Mouse (Mus musculus): Measurements from ENCODE around the gene Glp2r.
A peak's percentile ranks its signal among the peaks of the same experiment; 100 is the strongest.

The Glp2r gene

DNA sequence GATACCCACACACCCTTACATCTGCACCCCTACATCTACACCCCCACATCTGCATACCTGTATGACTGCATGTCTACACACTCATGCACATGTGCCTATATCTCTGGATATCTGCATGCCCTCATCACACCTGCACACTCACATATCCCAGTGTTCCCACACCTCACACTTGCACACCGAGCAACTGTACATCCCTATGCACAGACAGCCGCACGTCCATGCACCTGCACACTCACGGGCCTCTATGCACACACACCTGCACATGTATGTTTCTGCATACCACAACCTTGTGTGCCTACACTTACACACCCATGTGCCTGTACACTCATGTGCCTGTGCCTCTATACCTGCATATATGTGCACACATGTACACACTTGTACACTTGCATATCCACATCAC is 107.5 kb downstream of the Glp2r start:
- no peak for DNase-seq (ENCODE audit: low read depth, low spot score)

DNA sequence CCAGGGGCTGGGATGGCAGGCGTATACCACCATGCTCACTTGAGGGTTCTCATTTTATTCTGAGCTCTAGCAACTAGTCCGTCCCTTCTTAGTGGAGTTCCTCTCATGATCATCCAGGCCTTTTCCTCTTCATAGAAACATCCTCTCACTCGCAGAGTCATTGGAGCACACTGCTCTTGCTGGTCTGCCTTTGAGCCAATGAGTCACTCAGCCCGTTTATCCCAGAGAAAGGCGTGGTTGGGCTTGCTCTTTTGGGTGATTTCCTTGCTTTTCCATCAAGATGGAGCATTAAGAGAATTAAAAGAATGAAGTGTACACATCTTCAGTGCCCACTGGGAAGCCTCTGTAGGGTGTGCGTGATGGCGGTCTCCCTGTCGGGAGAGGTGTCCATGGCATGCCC is 109.5 kb downstream of the Glp2r start:
- peak; percentile 52 for DNase-seq (ENCODE audit: low read depth, low spot score)

DNA sequence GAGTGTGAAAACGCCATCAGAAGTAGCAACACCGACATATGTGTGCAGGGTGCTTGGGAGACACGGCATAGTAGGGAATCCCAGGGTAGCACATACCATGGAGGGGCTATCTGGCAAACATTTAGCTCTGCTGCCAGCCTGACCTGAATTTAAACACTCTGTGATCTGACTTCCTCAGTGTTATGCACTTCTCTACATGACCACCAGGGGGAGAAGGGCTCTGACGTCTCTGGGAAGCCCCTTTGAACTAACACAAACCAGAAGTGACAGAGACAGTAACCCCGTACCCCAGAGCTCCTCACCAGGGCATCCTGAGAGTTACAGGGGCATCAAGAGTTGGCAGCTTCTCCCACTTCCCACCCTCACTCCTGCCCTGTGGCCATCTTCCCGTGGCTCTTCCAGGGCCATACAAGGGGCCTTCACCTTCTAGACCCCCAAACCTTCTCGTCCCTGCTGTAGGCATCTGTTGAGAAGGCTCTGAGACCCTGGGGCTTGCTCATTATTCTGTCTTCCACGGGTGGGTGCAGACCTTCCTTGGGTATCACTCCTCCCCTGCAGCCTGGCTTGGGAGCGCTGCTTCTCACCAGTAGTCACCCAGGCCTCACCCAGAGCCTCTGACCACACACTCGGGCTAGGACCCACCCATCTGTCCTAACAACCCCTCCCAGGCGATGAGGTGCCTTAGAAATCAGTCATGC is 113.1 kb downstream of the Glp2r start:
- peak; percentile 85 for DNase-seq (ENCODE audit: low read depth, low spot score)

DNA sequence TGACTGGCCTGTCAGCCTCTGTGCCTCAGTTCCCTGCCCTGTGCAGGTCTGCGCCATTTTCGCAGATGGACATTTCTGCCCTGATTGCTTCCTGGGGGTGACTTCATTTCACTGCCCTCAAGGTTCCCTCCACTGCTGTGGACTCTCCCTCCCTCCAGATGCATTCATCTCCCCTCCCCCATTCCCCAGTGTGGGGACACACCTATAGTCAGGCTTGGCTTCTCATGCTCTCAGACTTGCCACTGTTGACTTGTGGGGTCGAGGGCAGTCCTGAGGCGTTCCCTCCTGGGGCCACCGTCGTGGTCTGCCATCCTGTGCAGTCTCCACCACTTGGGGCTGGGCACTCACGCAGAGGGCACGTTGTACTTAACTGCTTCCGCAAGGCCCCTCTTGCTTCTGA is 114.1 kb downstream of the Glp2r start:
- DNase-seq (ENCODE audit: low read depth, low spot score), result no peak

DNA sequence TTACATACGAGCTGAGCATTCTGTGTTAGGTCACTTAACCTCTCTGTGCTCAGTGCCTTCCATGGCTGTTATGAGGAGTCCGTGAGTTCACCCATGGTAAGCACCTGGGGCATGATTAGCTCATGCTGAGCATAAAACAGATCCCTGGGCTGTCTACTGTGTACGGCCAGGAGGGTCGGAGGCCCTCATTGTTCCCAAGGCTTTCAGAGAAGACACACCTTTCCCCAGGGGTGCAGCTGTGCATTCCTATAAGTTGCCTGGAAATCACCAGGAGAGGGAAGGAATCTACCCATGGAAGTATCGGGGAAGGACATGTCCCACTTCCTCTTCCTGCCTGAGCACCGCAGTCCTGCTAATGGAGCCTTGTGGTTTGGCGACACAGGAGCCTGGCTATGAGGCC is 114.6 kb downstream of the Glp2r start:
- DNase-seq (ENCODE audit: low read depth, low spot score), result no peak

DNA sequence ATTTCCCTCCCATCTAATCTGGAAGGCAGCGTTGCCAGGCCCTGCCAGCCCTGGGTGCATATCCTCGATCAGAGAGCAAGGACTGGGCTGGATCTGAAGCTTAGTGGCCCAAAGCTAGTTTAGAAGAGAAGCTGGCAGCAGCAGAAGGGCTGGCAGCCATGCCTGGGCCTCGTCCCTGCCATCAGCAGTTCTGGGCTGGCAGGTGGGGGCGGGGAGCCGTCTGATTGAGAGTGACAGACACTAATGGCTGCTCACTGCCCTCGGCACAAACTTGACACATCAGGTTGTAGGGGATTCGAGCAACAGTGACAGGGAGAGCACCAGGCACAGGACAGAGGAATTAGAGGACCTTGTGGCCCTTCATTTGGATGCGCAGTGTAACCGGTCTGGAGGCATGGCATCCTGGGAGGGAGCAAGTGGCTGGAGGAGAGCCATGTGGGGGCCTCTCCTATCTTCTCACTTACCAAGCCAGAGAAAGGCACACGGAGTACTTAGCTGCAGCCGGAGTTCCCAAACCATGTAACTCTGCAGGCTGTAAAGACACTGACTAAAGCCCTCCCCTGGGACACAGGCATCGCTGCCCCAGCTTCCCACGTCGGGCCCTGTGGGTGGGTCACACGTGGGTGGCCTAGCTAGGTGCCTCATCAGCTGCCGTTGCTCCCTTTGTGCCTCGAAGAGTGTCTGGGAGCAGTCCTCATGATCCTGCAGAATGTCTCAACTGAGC is 115.6 kb downstream of the Glp2r start:
- DNase-seq (ENCODE audit: low read depth, low spot score), result peak; percentile 87

DNA sequence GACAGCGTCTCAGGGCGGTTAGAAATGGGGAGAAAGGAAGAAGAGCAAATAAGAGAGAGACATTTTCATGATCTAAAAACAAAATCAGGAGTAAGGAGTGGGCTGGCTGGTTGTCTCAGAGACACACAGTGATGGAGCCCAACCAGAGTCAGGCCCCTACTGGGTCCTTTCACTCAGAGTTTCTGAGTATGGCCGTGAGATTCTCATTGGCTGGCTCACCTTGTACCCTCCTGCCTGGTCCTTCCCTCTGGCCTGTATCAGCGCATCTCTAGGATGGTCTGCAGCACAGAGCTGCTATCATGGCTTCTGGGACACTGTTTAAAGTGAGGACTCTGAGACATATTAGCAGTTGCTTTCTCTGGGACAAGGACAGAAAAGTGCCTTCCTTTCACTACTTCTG is 116.4 kb downstream of the Glp2r start:
- DNase-seq (ENCODE audit: low read depth, low spot score), result peak; percentile 62

DNA sequence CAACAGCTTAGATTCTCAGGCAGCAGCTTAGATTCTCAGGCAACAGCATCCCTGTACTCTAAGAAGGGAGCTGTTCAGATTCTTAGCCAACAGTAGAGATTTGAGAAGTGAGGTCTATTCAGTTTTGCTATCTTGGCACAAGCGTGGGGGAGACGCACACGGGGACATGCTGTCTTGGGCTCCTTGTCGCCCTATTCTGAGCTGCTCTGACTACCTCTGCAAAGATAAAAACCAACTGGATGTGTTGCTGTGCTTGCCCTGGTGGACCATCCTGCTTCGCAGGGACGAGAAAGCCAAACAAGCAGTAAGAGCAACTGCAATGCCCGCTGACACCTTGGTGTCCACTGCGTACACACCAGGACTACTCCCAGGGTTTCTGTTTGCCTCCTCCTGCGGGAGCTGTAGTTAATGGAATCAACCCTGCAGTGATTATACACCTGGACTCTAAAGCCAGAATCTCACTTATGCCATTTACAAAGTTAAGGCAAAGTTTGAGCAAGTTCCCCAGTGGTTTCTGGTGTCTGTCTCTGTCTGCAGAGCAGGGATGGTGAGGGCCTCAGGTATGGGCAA is 117.3 kb downstream of the Glp2r start:
- peak; percentile 40 for DNase-seq (ENCODE audit: low read depth, low spot score)

DNA sequence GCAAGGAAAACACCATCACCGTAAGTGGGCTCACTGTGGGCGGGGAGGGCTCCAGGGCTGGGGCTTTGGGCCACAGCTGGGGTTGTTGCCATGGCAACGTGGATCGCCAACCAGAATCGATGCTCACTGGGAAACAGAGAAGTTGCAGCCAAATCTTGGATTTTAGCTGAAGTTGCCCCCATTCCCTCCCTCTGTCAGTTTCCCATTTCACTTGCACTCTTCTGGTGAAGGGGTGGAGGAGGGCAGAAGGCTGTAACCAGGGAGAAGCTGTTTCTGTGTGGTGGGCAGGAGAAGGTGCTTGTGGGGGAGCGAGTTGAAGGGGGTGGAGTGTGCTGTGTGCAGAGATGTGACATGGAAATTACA is 118.1 kb downstream of the Glp2r start:
- DNase-seq (ENCODE audit: low read depth, low spot score), result peak; percentile 88

DNA sequence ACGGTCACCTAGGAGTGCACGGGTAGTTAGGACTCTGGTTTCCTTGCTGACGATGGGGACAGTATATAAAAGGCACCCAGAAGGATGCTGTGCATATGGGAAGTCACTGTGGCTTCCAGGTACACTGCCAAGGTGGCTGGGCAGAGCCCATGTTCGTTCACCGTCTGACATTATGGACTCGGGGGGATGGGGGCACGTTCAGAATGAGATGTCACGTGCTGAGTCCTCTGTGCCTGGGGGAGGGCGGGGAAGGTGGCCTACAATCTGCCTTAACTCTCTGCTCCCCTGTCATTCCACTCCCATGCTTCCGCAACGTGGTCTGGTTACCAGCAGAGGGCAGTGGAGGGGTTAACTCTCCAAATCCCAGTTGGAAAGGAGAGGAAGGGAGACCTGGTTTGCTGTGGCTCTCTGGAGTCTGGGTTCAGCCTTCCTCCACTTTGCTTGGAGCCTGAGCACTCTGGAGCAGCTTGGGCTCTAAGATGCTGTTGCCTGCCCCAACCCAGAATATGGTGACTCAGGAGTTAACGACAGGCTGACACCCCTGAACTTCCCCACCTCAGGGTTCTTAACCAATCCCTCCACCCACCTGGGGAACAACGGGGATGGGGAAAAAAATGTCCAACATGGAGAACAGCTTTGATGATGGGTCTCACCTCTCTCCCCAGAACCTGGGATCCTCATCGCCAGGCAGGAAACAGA is 118.6 kb downstream of the Glp2r start:
- peak; percentile 97 for DNase-seq (ENCODE audit: low read depth, low spot score)

DNA sequence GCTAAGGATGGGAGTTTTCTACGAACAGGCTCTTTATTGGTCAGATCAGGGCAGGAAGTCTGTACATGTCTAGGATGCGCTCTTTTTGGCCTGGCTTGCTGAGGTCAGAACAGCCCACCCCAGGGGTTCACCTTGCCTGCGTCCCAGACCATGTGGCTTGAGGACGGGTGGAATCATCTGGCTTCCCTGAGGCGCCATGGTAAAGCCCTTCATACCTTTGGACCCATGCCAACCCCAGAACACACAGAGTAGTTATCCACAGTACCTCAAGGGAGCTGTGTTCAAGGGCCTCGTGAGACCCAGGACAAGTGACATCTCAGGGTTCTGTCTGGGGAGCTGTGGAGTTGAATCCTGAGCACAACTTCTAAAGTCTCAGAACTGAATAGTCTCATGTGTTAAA is 119.2 kb downstream of the Glp2r start:
- DNase-seq (ENCODE audit: low read depth, low spot score), result no peak

DNA sequence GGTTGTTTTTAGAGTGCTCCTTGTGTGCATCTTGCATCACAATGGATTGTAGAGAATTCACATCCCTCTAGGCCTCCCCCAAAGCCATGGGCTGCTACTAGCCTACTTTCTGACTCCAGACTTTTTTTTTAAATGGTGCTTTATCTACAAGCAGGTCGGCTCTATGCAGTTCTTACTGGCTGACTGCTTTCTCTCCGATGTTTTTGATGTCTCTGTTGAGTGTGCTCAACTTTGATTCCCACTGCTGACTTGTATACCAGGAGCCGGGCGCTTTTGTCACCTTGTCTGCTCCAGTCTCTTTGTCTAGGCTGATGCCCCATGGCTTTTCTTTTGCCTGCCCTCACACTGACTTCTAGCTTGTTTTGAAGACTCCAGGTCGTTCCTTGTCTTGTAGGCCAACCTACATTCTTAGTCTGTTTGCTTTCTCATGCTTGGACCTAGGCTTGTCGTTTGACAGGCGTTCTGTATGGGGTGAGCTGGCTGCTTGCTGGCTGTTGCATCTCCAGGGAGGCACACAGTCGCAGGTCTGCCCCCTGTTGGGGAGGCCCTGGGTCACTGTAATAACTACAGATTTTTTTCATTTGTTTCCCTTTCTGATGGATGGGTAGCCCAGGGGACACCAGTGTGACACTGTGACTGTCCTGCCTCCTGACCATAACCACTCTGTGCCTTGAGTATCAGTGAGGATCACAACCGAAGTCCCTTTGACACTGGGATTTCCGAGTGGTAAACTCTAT is 120.8 kb downstream of the Glp2r start:
- DNase-seq (ENCODE audit: low read depth, low spot score), result peak; percentile 41

DNA sequence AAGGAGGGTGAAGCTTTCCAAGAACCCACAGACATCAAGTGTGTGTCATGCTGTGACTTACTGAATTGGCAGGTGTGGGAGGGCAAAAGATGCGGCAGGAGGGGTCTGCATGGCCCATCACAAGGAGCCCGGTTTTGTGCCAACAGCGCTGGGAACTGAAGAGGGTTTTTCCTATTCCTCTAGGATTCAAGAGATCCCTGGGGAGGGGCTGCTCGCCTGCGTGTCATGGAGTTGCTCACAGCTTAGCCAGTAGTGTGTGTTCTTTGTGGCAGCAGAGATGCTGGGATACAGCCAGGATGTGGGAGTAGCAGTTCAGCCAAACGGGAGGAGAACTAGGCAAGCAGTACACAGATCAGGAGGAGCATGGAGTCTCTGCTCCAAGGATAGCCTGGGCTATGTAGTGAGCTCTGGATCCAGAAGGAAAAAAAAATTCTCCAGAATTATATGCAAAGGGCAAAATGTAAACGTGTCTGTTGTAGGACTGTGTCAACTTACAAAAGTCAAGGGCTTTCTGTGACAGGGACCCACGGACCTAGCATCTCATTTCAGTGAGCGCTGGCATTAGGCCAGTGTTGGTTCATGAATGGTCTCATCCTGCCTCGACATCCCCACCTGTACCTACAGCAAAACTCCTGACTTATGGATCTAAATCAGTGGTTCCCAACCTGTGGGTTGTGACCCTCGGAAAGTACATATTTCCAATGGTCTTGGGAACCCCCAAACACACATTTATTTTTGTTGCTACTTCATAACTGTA is 122.1 kb downstream of the Glp2r start:
- DNase-seq (ENCODE audit: low read depth, low spot score), result peak; percentile 91

DNA sequence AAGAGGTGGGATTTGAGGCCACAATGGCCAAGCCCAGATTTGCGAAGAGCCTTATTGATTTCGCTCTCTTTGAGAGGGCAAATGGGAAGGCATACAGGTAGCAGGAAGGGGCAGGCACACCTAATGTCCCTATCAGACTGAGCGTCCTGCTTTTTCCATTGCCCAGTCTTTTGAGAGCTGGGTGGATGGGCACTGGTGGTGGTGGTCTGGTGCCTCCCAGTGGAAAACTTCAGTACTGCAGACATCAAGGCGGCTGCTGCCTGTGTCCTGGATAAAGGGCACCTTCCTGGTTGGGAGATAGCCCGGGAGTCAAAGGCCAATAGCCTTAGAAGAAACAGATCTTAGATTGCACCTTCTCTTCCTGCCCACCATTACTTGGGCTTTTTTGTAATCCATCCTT is 123.2 kb downstream of the Glp2r start:
- DNase-seq (ENCODE audit: low read depth, low spot score), result peak; percentile 87

DNA sequence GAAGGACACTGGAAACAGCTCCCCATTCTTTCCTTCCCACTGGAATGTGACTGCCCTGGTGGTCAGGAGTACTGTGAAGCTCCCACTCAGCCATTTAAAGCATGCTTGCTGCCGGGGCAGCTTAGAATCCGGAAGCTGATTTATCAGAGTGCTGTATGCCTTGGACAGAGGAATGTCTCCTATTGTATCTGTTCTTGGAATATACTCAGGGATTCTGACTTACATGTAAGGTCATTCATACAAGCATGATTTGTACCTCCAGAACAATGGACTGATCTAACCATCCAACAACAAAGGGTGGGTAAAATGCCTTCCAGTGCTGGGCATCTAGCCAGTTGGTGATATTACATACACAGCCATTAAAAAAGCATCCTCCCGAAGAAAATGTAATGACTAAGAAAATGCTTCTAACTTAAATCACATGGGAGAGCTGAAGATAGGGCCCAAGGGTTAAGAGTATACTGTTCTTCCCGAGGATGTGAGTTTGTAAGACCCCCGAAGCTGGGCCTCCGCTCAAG is 126.3 kb downstream of the Glp2r start:
- DNase-seq (ENCODE audit: low read depth, low spot score), result no peak

DNA sequence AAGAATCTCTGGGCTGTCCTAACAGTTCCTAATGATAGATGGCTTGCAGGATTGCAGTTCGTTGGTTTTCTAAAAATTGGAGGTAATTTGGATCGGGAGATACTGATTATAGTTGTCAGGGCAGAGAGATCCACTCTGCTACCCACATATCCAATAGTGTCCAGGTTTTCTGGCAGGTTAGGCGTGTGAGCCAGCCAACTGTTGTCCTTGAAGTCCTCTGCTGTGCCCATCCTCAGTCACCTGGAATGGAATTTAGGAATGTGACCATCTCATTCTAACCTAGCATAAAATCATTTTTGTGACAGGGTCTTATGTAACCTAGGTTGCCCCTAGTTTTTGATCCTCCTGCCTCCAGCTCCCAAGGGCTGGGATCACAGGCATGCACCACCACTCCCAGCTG is 127.5 kb downstream of the Glp2r start:
- DNase-seq (ENCODE audit: low read depth, low spot score), result peak; percentile 75

DNA sequence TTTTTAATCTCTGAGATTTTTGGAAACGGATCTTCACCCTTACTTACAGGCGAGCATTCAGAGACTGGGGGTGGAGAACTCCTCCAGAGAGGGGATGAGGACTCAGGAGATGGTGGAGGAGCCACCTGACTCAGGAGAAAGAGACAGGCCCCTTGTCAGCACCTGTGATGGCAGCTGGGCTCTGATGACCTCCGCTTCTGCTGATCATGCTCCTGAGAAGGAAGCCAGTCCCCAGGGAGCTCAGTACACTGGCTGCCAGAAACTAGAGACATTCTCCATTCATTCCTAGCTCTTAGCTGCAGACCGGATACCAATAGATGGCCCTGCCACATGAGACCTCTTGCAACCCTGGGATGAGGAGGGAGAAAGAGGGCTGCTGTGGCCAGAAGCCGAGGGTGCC is 128.1 kb downstream of the Glp2r start:
- DNase-seq (ENCODE audit: low read depth, low spot score), result peak; percentile 43

DNA sequence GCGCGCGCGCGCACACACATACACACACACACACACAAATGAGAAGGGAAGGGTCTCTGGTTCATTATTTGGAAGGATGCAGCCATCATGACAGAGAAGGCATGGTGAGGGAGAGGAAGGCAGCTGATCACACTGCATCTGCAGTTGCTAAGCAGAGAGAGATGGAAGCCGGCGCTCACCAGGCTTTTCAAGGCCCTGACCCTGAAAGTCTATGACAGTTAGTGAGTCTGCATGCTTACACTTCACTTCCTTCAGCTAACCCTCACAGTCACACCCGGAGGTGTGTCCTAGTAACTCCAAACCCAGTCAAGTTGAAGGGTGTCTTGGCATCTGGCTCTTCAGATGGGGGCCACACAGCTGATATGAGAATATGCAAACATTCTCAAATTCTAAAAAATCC is 128.5 kb downstream of the Glp2r start:
- DNase-seq (ENCODE audit: low read depth, low spot score), result no peak

DNA sequence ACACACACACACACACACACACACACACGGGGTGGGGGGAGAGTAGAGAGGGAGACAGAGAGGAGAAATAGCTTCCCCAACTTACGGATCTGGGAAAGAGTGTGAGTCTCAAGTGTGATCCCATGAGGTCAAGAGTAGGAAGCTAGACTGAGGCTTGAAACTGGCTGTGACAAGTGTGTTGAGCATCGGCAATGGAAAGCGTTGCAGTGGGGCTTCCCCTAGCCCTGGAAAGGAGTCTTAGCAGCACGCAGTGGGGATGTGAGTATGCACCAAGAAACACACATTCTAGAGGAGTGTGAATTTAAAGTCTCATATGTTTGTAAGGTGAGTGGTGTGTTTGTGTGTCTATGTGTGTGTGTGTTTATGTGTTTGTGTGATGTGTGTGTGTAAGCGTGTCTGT is 130.7 kb downstream of the Glp2r start:
- no peak for DNase-seq (ENCODE audit: low read depth, low spot score)

DNA sequence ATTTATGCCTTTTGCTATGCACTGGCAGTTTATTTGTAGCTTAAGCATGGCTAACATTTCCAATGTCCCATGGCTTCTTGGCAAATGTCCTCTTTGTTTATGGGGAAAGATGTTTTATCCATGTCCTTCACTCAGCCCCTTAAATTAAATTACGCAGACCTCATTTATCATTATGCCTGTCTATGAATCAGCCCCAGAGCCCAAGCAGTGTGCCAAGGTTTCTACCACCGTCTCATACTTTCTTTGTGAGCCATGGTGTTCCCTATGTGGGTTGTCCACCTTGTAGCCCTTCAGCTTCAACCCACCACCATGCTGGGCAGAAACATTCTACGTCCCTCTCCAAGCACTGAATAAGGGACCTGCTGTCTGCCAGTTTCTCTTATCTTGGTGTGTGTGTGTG is 132.6 kb downstream of the Glp2r start:
- DNase-seq (ENCODE audit: low read depth, low spot score), result no peak
